Mouse (Mus musculus): ENCODE data around the gene Cyb5d2. TPM values are rescaled to one million over a fixed set of nuclear protein-coding genes. Genes with fewer than 3 reads are reported as not detected.

The Cyb5d2 gene
- total RNA-seq, 1 experiment, result 5.8 TPM

GRCm38 (mm10) chr11:72769061-72769460, 26.9 kb downstream of the Cyb5d2 start:
- TF ChIP-seq MAFK (IDR thresholded peaks at IDR 0.05; ENCODE audit: insufficient read depth, low read depth, low read length) (no peak), CHD2 (IDR thresholded peaks at IDR 0.05; ENCODE audit: low read depth, low read length) (no peak), ZC3H11A (IDR thresholded peaks at IDR 0.05; ENCODE audit: borderline replicate concordance, low read depth, low read length) (no peak), ZNF384 (IDR thresholded peaks at IDR 0.05; ENCODE audit: low read depth, low read length) (no peak), HCFC1 (IDR thresholded peaks at IDR 0.05; ENCODE audit: borderline replicate concordance, insufficient read depth, low read length) (no peak)

GRCm38 (mm10) chr11:72767716-72768115, 28.2 kb downstream of the Cyb5d2 start:
- H3K9me3 ChIP-seq (ENCODE audit: control insufficient read depth, insufficient read depth, low read depth, low read length), result no peaks in the 10 kb centered on the region
- H3K9ac ChIP-seq (ENCODE audit: insufficient read depth, low read depth, low read length, poor library complexity, severe bottlenecking), result no peak overlapping the region
- H3K4me1 ChIP-seq (ENCODE audit: control insufficient read depth in 2 of 2, insufficient read depth in 2 of 2, low read length in 2 of 2, poor library complexity in 1 of 2), result no peaks in the 10 kb centered on the region
- no peak for DNase-seq (ENCODE audit: low read depth, low spot score)
- in situ Hi-C loops (cut with MboI; ENCODE audit: low sequenced_read_pairs in 2 of 2, unreplicated experiment in 2 of 2), result no loop called here
- H3K36me3 ChIP-seq (ENCODE audit: control insufficient read depth, insufficient read depth, low read length, poor library complexity, severe bottlenecking), result peaks cover 11% of the 10 kb centered on the region
- no peak overlapping the region for H3K27ac ChIP-seq (ENCODE audit: insufficient read depth, low read depth, low read length, poor library complexity, severe bottlenecking)
- no peak overlapping the region for H3K4me3 ChIP-seq (ENCODE audit: insufficient read depth in 1 of 2, low read depth in 1 of 2, low read length in 2 of 2, poor library complexity in 1 of 2, severe bottlenecking in 1 of 2)
- no peak for TF ChIP-seq HCFC1 (IDR thresholded peaks at IDR 0.05; ENCODE audit: borderline replicate concordance, insufficient read depth, low read length)
- TF ChIP-seq MAFK (IDR thresholded peaks at IDR 0.05; ENCODE audit: insufficient read depth, low read depth, low read length), result no peak
- TF ChIP-seq ZNF384 (IDR thresholded peaks at IDR 0.05; ENCODE audit: low read depth, low read length), result no peak
- TF ChIP-seq CHD2 (IDR thresholded peaks at IDR 0.05; ENCODE audit: low read depth, low read length), result no peak
- TF ChIP-seq ZC3H11A (IDR thresholded peaks at IDR 0.05; ENCODE audit: borderline replicate concordance, low read depth, low read length), result no peak

More at GRCm38 (mm10) chr11:72769061-72769460, 26.9 kb downstream of the Cyb5d2 start:
- H3K4me3 ChIP-seq (ENCODE audit: insufficient read depth in 1 of 2, low read depth in 1 of 2, low read length in 2 of 2, poor library complexity in 1 of 2, severe bottlenecking in 1 of 2), result no peak overlapping the region
- H3K36me3 ChIP-seq (ENCODE audit: control insufficient read depth, insufficient read depth, low read length, poor library complexity, severe bottlenecking), result peaks cover 8% of the 10 kb centered on the region
- no peak overlapping the region for H3K9ac ChIP-seq (ENCODE audit: insufficient read depth, low read depth, low read length, poor library complexity, severe bottlenecking)
- in situ Hi-C loops (cut with MboI; ENCODE audit: low sequenced_read_pairs in 2 of 2, unreplicated experiment in 2 of 2), result no loop called here
- H3K27ac ChIP-seq (ENCODE audit: insufficient read depth, low read depth, low read length, poor library complexity, severe bottlenecking), result no peak overlapping the region
- DNase-seq (ENCODE audit: low read depth, low spot score), result no peak
- no peaks in the 10 kb centered on the region for H3K4me1 ChIP-seq (ENCODE audit: control insufficient read depth in 2 of 2, insufficient read depth in 2 of 2, low read length in 2 of 2, poor library complexity in 1 of 2)
- no peaks in the 10 kb centered on the region for H3K9me3 ChIP-seq (ENCODE audit: control insufficient read depth, insufficient read depth, low read depth, low read length)

- no peaks in the 10 kb centered on the region for H3K9me3 ChIP-seq (ENCODE audit: control insufficient read depth, insufficient read depth, low read depth, low read length)
- in situ Hi-C loops (cut with MboI; ENCODE audit: low sequenced_read_pairs in 2 of 2, unreplicated experiment in 2 of 2), result no loop called here
- no peak for TF ChIP-seq ZC3H11A (IDR thresholded peaks at IDR 0.05; ENCODE audit: borderline replicate concordance, low read depth, low read length)
- TF ChIP-seq ZNF384 (IDR thresholded peaks at IDR 0.05; ENCODE audit: low read depth, low read length), result no peak
- no peak for TF ChIP-seq HCFC1 (IDR thresholded peaks at IDR 0.05; ENCODE audit: borderline replicate concordance, insufficient read depth, low read length)
- no peak for TF ChIP-seq MAFK (IDR thresholded peaks at IDR 0.05; ENCODE audit: insufficient read depth, low read depth, low read length)
- no peak for TF ChIP-seq CHD2 (IDR thresholded peaks at IDR 0.05; ENCODE audit: low read depth, low read length)
- no peak overlapping the region for H3K4me3 ChIP-seq (ENCODE audit: insufficient read depth in 1 of 2, low read depth in 1 of 2, low read length in 2 of 2, poor library complexity in 1 of 2, severe bottlenecking in 1 of 2)
- no peaks in the 10 kb centered on the region for H3K4me1 ChIP-seq (ENCODE audit: control insufficient read depth in 2 of 2, insufficient read depth in 2 of 2, low read length in 2 of 2, poor library complexity in 1 of 2)
- no peak overlapping the region for H3K9ac ChIP-seq (ENCODE audit: insufficient read depth, low read depth, low read length, poor library complexity, severe bottlenecking)
- DNase-seq (ENCODE audit: low read depth, low spot score), result no peak
- no peak overlapping the region for H3K27ac ChIP-seq (ENCODE audit: insufficient read depth, low read depth, low read length, poor library complexity, severe bottlenecking)
- peaks cover 19% of the 10 kb centered on the region for H3K36me3 ChIP-seq (ENCODE audit: control insufficient read depth, insufficient read depth, low read length, poor library complexity, severe bottlenecking)
Observed at GRCm38 (mm10) chr11:72764270-72764669, 31.7 kb downstream of the Cyb5d2 start.

- in situ Hi-C loops (cut with MboI; ENCODE audit: low sequenced_read_pairs in 2 of 2, unreplicated experiment in 2 of 2), result no loop called here
- no peak overlapping the region for H3K27ac ChIP-seq (ENCODE audit: insufficient read depth, low read depth, low read length, poor library complexity, severe bottlenecking)
- no peak overlapping the region for H3K9ac ChIP-seq (ENCODE audit: insufficient read depth, low read depth, low read length, poor library complexity, severe bottlenecking)
- TF ChIP-seq MAFK (IDR thresholded peaks at IDR 0.05; ENCODE audit: insufficient read depth, low read depth, low read length), result 0 out of 2 replicates have a peak, but pooled peaks have one; percentile 31
- TF ChIP-seq ZC3H11A (IDR thresholded peaks at IDR 0.05; ENCODE audit: borderline replicate concordance, low read depth, low read length), result no peak
- no peak for TF ChIP-seq ZNF384 (IDR thresholded peaks at IDR 0.05; ENCODE audit: low read depth, low read length)
- no peak for TF ChIP-seq CHD2 (IDR thresholded peaks at IDR 0.05; ENCODE audit: low read depth, low read length)
- TF ChIP-seq HCFC1 (IDR thresholded peaks at IDR 0.05; ENCODE audit: borderline replicate concordance, insufficient read depth, low read length), result no peak
- H3K4me3 ChIP-seq (ENCODE audit: insufficient read depth in 1 of 2, low read depth in 1 of 2, low read length in 2 of 2, poor library complexity in 1 of 2, severe bottlenecking in 1 of 2), result no peak overlapping the region
- peaks cover 32% of the 10 kb centered on the region for H3K36me3 ChIP-seq (ENCODE audit: control insufficient read depth, insufficient read depth, low read length, poor library complexity, severe bottlenecking)
- H3K9me3 ChIP-seq (ENCODE audit: control insufficient read depth, insufficient read depth, low read depth, low read length), result no peaks in the 10 kb centered on the region
- H3K4me1 ChIP-seq (ENCODE audit: control insufficient read depth in 2 of 2, insufficient read depth in 2 of 2, low read length in 2 of 2, poor library complexity in 1 of 2), result no peaks in the 10 kb centered on the region
- DNase-seq (ENCODE audit: low read depth, low spot score), result no peak
Observed at GRCm38 (mm10) chr11:72760781-72761180, 35.2 kb downstream of the Cyb5d2 start.

GRCm38 (mm10) chr11:72759581-72759980, 36.4 kb downstream of the Cyb5d2 start:
- in situ Hi-C loops (cut with MboI; ENCODE audit: low sequenced_read_pairs in 2 of 2, unreplicated experiment in 2 of 2), result no loop called here
- no peak for DNase-seq (ENCODE audit: low read depth, low spot score)
- no peaks in the 10 kb centered on the region for H3K4me1 ChIP-seq (ENCODE audit: control insufficient read depth in 2 of 2, insufficient read depth in 2 of 2, low read length in 2 of 2, poor library complexity in 1 of 2)
- H3K9ac ChIP-seq (ENCODE audit: insufficient read depth, low read depth, low read length, poor library complexity, severe bottlenecking), result no peak overlapping the region
- no peak overlapping the region for H3K27ac ChIP-seq (ENCODE audit: insufficient read depth, low read depth, low read length, poor library complexity, severe bottlenecking)
- no peak overlapping the region for H3K4me3 ChIP-seq (ENCODE audit: insufficient read depth in 1 of 2, low read depth in 1 of 2, low read length in 2 of 2, poor library complexity in 1 of 2, severe bottlenecking in 1 of 2)
- no peak for TF ChIP-seq ZNF384 (IDR thresholded peaks at IDR 0.05; ENCODE audit: low read depth, low read length)
- no peak for TF ChIP-seq MAFK (IDR thresholded peaks at IDR 0.05; ENCODE audit: insufficient read depth, low read depth, low read length)
- no peak for TF ChIP-seq CHD2 (IDR thresholded peaks at IDR 0.05; ENCODE audit: low read depth, low read length)
- no peak for TF ChIP-seq HCFC1 (IDR thresholded peaks at IDR 0.05; ENCODE audit: borderline replicate concordance, insufficient read depth, low read length)
- no peak for TF ChIP-seq ZC3H11A (IDR thresholded peaks at IDR 0.05; ENCODE audit: borderline replicate concordance, low read depth, low read length)
- H3K36me3 ChIP-seq (ENCODE audit: control insufficient read depth, insufficient read depth, low read length, poor library complexity, severe bottlenecking), result peaks cover 31% of the 10 kb centered on the region
- H3K9me3 ChIP-seq (ENCODE audit: control insufficient read depth, insufficient read depth, low read depth, low read length), result no peaks in the 10 kb centered on the region

Measured in ES-E14 (cell line).